Mouse (Mus musculus) midbrain, embryonic 15.5 days (tissue): ENCODE results near the gene 1110059E24Rik. TPM values are rescaled to one million over a fixed set of nuclear protein-coding genes. Genes with fewer than 3 reads are reported as not detected.
"Not testable (repeated sequence)": the region's sequence is repeated elsewhere in the genome, so short reads cannot be mapped to it uniquely, and the experiment has no call there.

Source experiments
- ATAC-seq: fragments of 200-750 bp; cut with Nextera tagmentation; replicated peaks from 2 replicates; pipeline ENCODE4 v1.8.0; 2017; ENCODE audit warnings: moderate TSS enrichment
- H3K27ac ChIP-seq: fragments of 300-500 bp; sonication (generic); 2 replicates; pipeline ENCODE4 v1.5.1; 2015; ENCODE audit warnings: mild to moderate bottlenecking, inconsistent platforms
- H3K27me3 ChIP-seq: fragments of 300-500 bp; sonication (generic); replicated peaks from 2 replicates; pipeline ENCODE4 v1.6.1; 2015; ENCODE audit warnings: inconsistent platforms
- H3K36me3 ChIP-seq: fragments of 300-500 bp; sonication (generic); replicated peaks from 2 replicates; pipeline ENCODE4 v1.6.1; 2015; ENCODE audit warnings: inconsistent platforms
- H3K4me1 ChIP-seq: fragments of 300-500 bp; sonication (generic); 2 replicates; pipeline ENCODE4 v1.6.1; 2015; ENCODE audit warnings: inconsistent platforms
- H3K4me2 ChIP-seq: fragments of 300-500 bp; sonication (generic); 2 replicates; pipeline ENCODE4 v1.6.1; 2015; ENCODE audit warnings: inconsistent platforms, mild to moderate bottlenecking, moderate library complexity
- H3K4me3 ChIP-seq: fragments of 300-500 bp; sonication (generic); 2 replicates; pipeline ENCODE4 v1.5.1; 2015; ENCODE audit warnings: mild to moderate bottlenecking, inconsistent platforms
- H3K9ac ChIP-seq: fragments of 300-500 bp; sonication (generic); 2 replicates; pipeline ENCODE4 v1.6.1; 2015; ENCODE audit warnings: mild to moderate bottlenecking, inconsistent platforms
- H3K9me3 ChIP-seq: fragments of 300-500 bp; sonication (generic); 2 replicates; pipeline ENCODE4 v1.6.1; 2016; ENCODE audit warnings: inconsistent platforms
- WGBS: fragments of 180-500 bp; shearing (Covaris S2); methylation state at CpG from one replicate; pipeline ENCODE4 v1.1.7; 2015; ENCODE audit warnings: mixed read lengths; 5-methylcytosine and 5-hydroxymethylcytosine counted together
- polyA plus RNA-seq: library from polyadenylated mRNA; unstranded; fragments of >200 nt; fragmentation: Nextera tagmentation; extraction: Ambion mirVana; gene quantifications from 2 replicates; pipeline ENCODE4 v1.2.1, GENCODE M21; 2015

Gene 1110059E24Rik
- polyA plus RNA-seq, 1 experiment from 2014 or later, result 60.7 TPM

DNA sequence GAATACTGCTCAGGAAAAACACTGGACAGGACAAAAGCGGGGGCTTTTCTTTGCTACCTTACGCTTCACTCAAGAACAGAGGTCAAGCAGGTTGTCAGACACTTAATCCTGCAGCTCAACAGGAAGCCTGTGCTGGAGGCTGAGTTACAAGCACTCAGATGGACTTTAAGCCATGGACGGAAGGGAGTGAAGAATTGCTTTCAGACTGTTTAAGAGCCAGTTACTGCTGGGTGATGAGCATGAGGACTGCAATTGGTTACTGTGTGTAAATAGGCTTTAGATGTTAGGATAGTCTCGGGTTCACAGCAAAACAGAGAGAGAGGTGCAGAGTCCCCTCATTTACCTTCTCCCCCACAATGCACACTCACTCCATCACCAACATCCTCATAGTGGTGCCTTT, 7.5 kb downstream of the 1110059E24Rik start:
- no peak for ATAC-seq

DNA sequence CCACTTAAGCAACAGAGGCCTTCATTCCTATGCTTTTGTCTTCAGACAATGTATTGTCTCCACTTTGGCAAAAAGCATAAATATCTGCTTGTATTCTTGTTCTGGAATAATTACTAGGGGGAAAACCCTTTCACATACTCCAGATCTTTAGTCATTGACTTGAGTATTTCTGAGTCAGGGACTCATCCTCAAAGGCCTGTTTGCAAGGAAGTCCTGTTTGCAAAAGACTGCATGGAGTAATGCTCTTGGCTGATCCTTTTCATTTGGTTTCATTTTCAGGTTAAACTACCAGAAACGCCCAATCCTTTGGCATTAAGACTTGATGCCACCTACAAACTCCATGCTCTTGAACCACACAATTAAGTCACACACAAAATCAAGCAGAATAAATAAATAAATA, 8.8 kb downstream of the 1110059E24Rik start:
- no peak overlapping the region for H3K4me3 ChIP-seq
- H3K9me3 ChIP-seq, result no peaks in the 10 kb centered on the region
- 88% methylated on average over 1 of the region's 1 CpGs for WGBS
- no peak overlapping the region for H3K9ac ChIP-seq
- no peak overlapping the region for H3K27ac ChIP-seq
- no peaks in the 10 kb centered on the region for H3K27me3 ChIP-seq
- H3K4me2 ChIP-seq, result no peak overlapping the region
- ATAC-seq, result no peak
- no peaks in the 10 kb centered on the region for H3K36me3 ChIP-seq
- H3K4me1 ChIP-seq, result no peaks in the 10 kb centered on the region

More for the DNA sequence above, 7.5 kb downstream of the 1110059E24Rik start:
- Histone ChIP-seq H3K4me2 (no peak overlapping the region), H3K4me3 (no peak overlapping the region), H3K4me1 (0 out of 2 replicates have a peak, but pooled peaks cover 3% of the 10 kb centered on the region), H3K27ac (no peak overlapping the region), H3K9me3 (no peaks in the 10 kb centered on the region), H3K9ac (no peak overlapping the region), H3K36me3 (no peaks in the 10 kb centered on the region), H3K27me3 (no peaks in the 10 kb centered on the region)
- WGBS, result 63% methylated on average over 4 of the region's 4 CpGs

- Histone ChIP-seq H3K4me2 (no peak overlapping the region), H3K27me3 (no peaks in the 10 kb centered on the region), H3K9me3 (no peaks in the 10 kb centered on the region), H3K27ac (no peak overlapping the region), H3K9ac (no peak overlapping the region), H3K4me1 (no peaks in the 10 kb centered on the region), H3K4me3 (no peak overlapping the region), H3K36me3 (no peaks in the 10 kb centered on the region)
- 92% methylated on average over 7 of the region's 7 CpGs for WGBS
- no peak for ATAC-seq
Observed at GRCm38 (mm10) chr19:21637672-21638071, 15.1 kb downstream of the 1110059E24Rik start.

DNA sequence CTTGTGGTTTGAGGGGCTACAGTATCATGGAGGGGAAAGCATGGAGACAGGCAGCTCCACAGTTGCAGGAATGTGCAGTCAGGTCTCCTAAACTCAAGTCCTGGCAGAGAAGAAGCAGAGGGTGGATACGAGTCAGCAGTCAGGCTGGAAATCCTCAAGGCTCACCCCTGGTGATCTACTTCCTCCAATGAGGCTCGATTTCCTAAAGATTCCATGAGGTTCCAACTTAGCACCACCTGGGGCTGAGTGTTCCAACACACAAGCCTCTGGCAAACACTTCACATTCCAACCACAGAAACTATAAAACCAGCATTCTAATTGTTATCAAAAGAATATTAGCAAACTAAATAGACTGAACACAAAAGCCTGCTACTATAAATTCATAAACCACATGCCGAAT, 15.9 kb downstream of the 1110059E24Rik start:
- Histone ChIP-seq H3K4me3 (no peak overlapping the region), H3K4me2 (no peak overlapping the region), H3K36me3 (no peaks in the 10 kb centered on the region), H3K9me3 (no peaks in the 10 kb centered on the region), H3K27ac (no peak overlapping the region), H3K9ac (no peak overlapping the region), H3K27me3 (no peaks in the 10 kb centered on the region), H3K4me1 (no peaks in the 10 kb centered on the region)
- ATAC-seq, result no peak
- whole genome bisulfite sequencing, result 90% methylated on average over 3 of the region's 3 CpGs

DNA sequence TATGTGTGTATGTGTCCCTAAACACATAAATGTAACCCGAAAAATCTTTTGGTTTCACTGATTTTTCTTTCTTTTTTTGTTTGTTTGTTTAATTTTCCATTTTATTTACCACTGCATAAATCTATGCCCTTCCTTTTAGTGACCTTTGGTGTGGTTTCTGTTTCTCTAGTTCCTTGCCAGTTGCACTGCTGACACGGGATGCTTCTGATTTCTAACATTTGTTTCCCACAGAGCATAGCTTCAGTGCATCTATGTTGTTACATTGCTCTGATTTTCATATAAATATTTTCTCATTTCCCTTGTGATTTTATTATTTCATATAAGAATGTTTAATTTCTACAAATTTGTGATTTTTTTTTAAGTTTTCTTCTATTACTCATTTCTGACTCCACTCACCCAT, 17.4 kb downstream of the 1110059E24Rik start:
- H3K27me3 ChIP-seq, result no peaks in the 10 kb centered on the region
- H3K27ac ChIP-seq, result no peak overlapping the region
- no peaks in the 10 kb centered on the region for H3K9me3 ChIP-seq
- H3K4me2 ChIP-seq, result no peak overlapping the region
- H3K4me3 ChIP-seq, result no peak overlapping the region
- no peak overlapping the region for H3K9ac ChIP-seq
- WGBS, result 92% methylated on average over 2 of the region's 2 CpGs
- no peaks in the 10 kb centered on the region for H3K36me3 ChIP-seq
- H3K4me1 ChIP-seq, result 0 out of 2 replicates have a peak, but pooled peaks cover 8% of the 10 kb centered on the region
- ATAC-seq, result no peak

DNA sequence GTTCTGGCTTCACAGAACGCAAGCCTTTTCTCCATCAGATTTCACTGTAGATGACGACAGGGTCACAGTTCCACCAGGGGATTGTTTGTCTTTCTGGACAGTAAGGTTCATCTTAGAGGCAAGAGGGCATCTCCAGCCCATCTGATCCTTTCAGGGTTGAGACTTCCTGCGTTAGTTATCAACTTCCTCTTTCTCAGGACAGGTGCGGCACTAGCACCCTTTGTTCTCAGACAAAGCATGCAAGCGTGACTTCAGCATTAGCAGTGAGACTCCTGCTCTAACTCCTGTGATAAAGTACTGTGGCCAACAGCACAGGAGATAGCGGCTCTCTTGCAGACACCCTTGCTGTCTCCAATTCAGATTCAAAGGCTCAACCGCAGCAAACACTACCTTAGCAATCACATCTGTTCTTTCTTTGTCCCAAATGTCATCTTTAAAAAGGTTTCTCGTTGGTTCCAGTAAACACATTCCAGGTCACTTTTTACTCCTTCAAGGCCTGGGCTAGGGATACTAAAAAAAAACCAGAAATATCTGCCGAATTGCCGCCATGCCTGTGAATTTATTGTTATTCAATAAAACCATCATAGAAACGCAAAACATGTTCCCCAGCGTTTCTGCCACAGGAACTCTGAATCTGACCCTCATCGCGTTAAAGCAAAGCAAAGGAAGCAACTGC, 22.0 kb downstream of the 1110059E24Rik start:
- 63% methylated on average over 14 of the region's 14 CpGs for WGBS
- H3K36me3 ChIP-seq, result no peaks in the 10 kb centered on the region
- no peaks in the 10 kb centered on the region for H3K9me3 ChIP-seq
- no peak overlapping the region for H3K4me3 ChIP-seq
- no peak overlapping the region for H3K4me2 ChIP-seq
- 0 out of 2 replicates have a peak, but pooled peaks cover 8% of the 10 kb centered on the region for H3K4me1 ChIP-seq
- no peak for ATAC-seq
- no peak overlapping the region for H3K9ac ChIP-seq
- H3K27me3 ChIP-seq, result no peaks in the 10 kb centered on the region
- 0 out of 2 replicates have a peak overlapping the region, but pooled peaks have one; percentile 2 for H3K27ac ChIP-seq

DNA sequence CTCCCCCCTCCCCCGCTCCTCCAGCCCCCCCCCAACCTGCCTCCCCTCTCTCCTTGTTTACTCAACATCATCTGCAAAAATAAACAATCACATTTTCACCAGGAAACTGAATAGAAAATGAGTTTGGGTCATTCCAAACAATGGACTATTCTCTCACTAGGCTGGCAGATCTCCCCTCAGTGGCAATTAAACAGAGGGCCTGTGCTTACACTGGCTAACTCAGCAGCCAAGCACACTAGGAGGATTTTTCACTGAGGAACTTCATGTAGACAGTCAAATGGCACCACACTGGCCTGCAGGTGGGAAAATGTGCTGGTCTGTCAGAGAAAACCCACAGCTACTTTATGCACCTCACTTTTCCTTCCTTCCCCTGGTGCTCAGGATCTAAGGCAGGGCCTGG, 23.3 kb downstream of the 1110059E24Rik start:
- Histone ChIP-seq H3K36me3 (no peaks in the 10 kb centered on the region), H3K9ac (no peak overlapping the region), H3K27ac (0 out of 2 replicates have a peak overlapping the region, but pooled peaks have one; percentile 42), H3K27me3 (no peaks in the 10 kb centered on the region), H3K4me3 (no peak overlapping the region), H3K4me1 (0 out of 2 replicates have a peak, but pooled peaks cover 8% of the 10 kb centered on the region), H3K9me3 (no peaks in the 10 kb centered on the region), H3K4me2 (no peak overlapping the region)
- WGBS, result 79% methylated on average over 1 of the region's 1 CpGs
- ATAC-seq, result no peak

- WGBS, result 94% methylated on average over 1 of the region's 1 CpGs
- Histone ChIP-seq H3K4me1 (0 out of 2 replicates have a peak, but pooled peaks cover 8% of the 10 kb centered on the region), H3K4me3 (no peak overlapping the region), H3K27ac (no peak overlapping the region), H3K4me2 (no peak overlapping the region), H3K9me3 (no peaks in the 10 kb centered on the region), H3K27me3 (no peaks in the 10 kb centered on the region), H3K9ac (no peak overlapping the region), H3K36me3 (no peaks in the 10 kb centered on the region)
- no peak for ATAC-seq
Observed at GRCm38 (mm10) chr19:21629030-21629429, 23.7 kb downstream of the 1110059E24Rik start.

DNA sequence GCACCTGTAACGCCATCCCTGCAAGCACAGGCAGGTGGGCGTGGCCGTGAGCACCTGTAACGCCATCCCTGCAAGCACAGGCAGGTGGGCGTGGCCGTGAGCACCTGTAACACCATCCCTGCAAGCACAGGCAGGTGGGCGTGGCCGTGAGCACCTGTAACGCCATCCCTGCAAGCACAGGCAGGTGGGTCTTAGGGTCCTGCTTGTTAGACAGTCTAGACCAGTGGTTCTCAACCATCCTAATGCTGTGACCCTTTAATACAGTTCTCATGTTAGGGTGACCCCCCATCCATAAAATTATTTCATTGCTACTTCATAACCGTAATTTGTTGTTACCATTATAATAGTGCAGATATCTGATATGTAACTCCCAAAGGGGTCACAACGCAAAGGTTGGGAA, 24.3 kb downstream of the 1110059E24Rik start:
- H3K27ac ChIP-seq, H3K9me3 ChIP-seq, H3K9ac ChIP-seq, ATAC-seq, H3K4me1 ChIP-seq, H3K4me2 ChIP-seq, H3K4me3 ChIP-seq, H3K27me3 ChIP-seq, H3K36me3 ChIP-seq: not testable (repeated sequence)
- WGBS, result 73% methylated on average over 11 of the region's 11 CpGs

- WGBS, result 88% methylated on average over 6 of the region's 6 CpGs
- H3K4me2 ChIP-seq, result no peak overlapping the region
- no peaks in the 10 kb centered on the region for H3K9me3 ChIP-seq
- H3K9ac ChIP-seq, result no peak overlapping the region
- ATAC-seq, result no peak
- no peak overlapping the region for H3K4me3 ChIP-seq
- 0 out of 2 replicates have a peak, but pooled peaks cover 8% of the 10 kb centered on the region for H3K4me1 ChIP-seq
- H3K27ac ChIP-seq, result no peak overlapping the region
- H3K36me3 ChIP-seq, result no peaks in the 10 kb centered on the region
- H3K27me3 ChIP-seq, result no peaks in the 10 kb centered on the region
Observed at GRCm38 (mm10) chr19:21626271-21626988, 26.3 kb downstream of the 1110059E24Rik start.

DNA sequence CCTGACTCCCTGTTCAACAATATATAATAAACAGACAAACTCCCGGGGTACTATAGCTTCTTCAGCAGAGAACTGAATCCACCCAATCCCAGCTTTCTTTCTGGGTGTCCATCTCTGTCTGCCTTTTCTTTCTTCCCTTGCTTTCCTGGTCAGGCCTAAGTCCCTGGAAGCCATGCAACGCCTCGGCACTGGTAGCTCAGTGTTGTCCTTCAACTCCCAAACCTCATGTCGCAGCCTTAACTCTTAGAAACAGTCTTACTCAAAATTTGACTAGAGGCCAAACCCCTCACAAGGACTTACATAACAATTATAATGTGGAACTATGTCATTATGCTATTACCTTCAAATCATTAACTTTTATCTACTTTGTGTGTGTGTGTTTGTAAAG, 28.6 kb downstream of the 1110059E24Rik start:
- Histone ChIP-seq H3K27ac (no peak overlapping the region), H3K36me3 (no peaks in the 10 kb centered on the region), H3K9me3 (no peaks in the 10 kb centered on the region), H3K4me1 (no peaks in the 10 kb centered on the region), H3K4me2 (no peak overlapping the region), H3K4me3 (no peak overlapping the region), H3K27me3 (no peaks in the 10 kb centered on the region), H3K9ac (no peak overlapping the region)
- no peak for ATAC-seq
- 94% methylated on average over 4 of the region's 4 CpGs for WGBS

- no peak overlapping the region for H3K4me3 ChIP-seq
- no peaks in the 10 kb centered on the region for H3K36me3 ChIP-seq
- no peak for ATAC-seq
- H3K9me3 ChIP-seq, result no peaks in the 10 kb centered on the region
- no peaks in the 10 kb centered on the region for H3K4me1 ChIP-seq
- no peak overlapping the region for H3K4me2 ChIP-seq
- WGBS, result 74% methylated on average over 3 of the region's 3 CpGs
- no peak overlapping the region for H3K27ac ChIP-seq
- no peaks in the 10 kb centered on the region for H3K27me3 ChIP-seq
- no peak overlapping the region for H3K9ac ChIP-seq
Observed at GRCm38 (mm10) chr19:21623410-21624147, 29.2 kb downstream of the 1110059E24Rik start.
